Mouse (Mus musculus): ENCODE measurements around the gene Abcc9.

Abcc9 gene

DNA sequence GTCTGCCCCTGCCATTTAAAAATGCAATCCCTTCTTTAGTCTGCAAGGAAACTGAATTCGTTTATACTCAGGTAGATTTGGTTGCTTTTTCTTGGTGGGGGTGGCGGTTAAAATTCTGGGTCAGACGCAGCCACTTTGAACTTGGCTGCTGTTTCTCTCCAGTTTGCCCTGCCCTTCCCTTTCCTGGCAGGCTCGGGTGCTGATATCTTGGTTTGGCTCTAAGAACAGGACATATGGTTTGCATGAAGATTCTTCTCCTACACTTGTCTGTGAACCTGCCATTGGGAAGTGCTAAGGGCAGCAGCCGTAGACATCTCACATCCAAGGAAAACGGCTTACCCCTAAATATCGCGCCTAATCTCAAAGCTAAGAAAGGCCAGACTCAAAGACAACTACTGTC lies 89.7 kb downstream of the Abcc9 start:
- Histone ChIP-seq H3K36me3 (ENCODE audit: control insufficient read depth, insufficient read depth, low read length, poor library complexity, severe bottlenecking) (no peaks in the 10 kb centered on the region), H3K27me3 (ENCODE audit: control insufficient read depth, insufficient read depth, low read length, poor library complexity, severe bottlenecking) (no peaks in the 10 kb centered on the region)
- DNase-seq (ENCODE audit: low read depth, low spot score), result no peak

DNA sequence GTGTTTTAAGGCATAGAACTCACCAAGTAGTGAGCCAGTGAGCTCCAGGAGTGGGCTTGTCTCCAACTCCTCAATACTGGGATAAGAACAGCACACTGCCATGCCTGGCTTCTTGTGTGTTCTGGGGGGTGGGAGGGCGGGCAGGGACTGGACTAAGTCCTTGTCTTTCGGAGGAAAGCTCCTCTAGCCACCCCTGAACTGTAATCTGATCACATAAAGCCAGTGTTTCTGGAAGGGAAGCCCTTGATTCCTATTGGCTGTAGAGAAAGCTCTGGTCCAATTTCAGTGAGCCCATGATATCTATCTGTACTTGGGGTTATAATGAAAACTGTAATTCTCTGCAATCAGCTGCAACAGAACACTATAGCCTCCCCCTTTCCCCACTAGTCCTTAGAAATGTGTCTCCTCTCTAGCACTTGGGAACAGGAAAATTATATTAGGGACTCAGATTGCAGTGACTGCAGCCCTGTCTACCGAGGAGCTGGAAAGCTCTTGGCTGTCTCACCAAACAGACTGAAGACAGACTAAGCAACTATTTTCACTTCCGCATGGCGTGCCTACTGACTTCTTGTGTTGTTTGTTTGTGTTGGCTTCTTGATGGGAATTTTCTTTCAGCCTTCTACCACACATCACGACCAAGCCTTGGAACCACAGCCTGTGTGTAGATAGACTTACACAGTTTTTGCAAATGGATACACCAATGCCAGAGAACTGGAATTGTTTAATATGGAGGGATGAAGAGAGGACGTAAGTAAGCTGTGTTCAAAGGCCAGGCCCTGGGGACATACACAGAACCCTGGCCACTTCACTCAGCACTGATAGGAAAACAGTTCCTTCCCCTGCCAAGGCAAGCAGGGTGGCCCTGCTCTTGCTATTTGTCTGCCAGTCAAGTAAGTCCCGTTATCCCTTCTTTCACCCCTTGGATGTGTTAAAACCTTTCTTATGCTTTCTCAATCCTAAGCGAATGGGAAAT lies 92.4 kb downstream of the Abcc9 start:
- no peak for DNase-seq (ENCODE audit: low read depth, low spot score)
- Histone ChIP-seq H3K27me3 (ENCODE audit: control insufficient read depth, insufficient read depth, low read length, poor library complexity, severe bottlenecking) (no peaks in the 10 kb centered on the region), H3K36me3 (ENCODE audit: control insufficient read depth, insufficient read depth, low read length, poor library complexity, severe bottlenecking) (no peaks in the 10 kb centered on the region)

DNA sequence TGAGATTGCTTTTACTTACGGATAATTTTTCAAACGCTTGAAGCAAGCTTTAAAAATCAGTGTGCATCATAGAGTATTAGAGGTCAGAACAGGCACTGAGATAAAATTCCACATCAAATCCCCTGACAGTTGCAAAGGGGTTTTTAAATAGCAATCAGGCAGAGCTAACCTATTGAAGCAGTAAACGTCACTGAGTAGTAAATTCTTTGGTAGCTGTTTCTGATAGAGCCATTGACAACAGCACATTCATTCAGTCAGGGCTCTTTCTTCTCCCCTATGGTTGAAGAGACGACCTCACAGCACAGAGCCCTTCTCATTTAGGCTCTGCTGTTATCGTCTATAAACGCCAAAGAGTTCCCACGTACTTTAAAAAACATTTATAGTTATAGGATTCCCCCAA lies 95.0 kb downstream of the Abcc9 start:
- Histone ChIP-seq H3K36me3 (ENCODE audit: control insufficient read depth, insufficient read depth, low read length, poor library complexity, severe bottlenecking) (no peaks in the 10 kb centered on the region), H3K27me3 (ENCODE audit: control insufficient read depth, insufficient read depth, low read length, poor library complexity, severe bottlenecking) (no peaks in the 10 kb centered on the region)
- DNase-seq (ENCODE audit: low read depth, low spot score), result no peak

DNA sequence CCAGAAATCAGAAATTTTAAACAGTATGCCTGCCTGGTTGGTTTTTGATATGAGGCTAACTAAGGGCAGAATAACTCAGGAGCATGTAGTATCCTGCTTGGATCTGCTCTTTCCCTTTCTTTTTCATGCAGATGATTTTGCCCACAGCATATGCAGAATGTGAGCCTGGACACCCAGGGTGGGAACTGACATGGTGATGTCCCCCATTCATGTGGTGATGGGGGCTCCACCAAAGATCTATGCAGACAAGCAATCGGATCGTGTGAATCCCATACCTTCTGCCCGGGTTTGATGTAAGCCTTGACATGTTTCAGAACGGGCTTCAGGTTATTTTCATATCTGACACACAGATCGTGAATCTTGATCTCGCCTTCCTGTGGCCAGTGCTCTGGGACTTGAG lies 99.3 kb downstream of the Abcc9 start:
- Histone ChIP-seq H3K27me3 (ENCODE audit: control insufficient read depth, insufficient read depth, low read length, poor library complexity, severe bottlenecking) (no peaks in the 10 kb centered on the region), H3K36me3 (ENCODE audit: control insufficient read depth, insufficient read depth, low read length, poor library complexity, severe bottlenecking) (no peaks in the 10 kb centered on the region)
- DNase-seq (ENCODE audit: low read depth, low spot score), result no peak

DNA sequence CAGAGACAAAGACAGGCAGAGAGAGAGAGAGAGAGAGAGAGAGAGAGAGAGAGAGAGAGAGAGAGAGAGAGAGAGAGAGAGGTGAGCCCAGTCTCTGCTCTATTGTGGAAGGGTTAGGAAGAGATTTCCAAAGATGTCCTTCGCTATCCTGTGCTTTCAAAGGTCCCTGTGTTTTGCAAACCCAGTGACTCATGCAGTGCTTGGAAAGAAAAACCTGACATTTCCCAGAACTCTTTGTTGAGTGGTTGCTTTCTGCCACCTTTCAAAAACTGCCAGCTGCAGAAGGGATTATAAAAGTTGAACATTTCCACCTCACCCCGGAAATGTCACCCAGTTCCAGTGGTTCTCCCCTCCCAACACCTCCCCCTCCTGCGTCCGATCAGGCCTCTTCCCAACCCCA lies 123.3 kb downstream of the Abcc9 start:
- no peaks in the 10 kb centered on the region for H3K36me3 ChIP-seq (ENCODE audit: control insufficient read depth, insufficient read depth, low read length, poor library complexity, severe bottlenecking)
- no peaks in the 10 kb centered on the region for H3K27me3 ChIP-seq (ENCODE audit: control insufficient read depth, insufficient read depth, low read length, poor library complexity, severe bottlenecking)
- no peak for DNase-seq (ENCODE audit: low read depth, low spot score)

DNA sequence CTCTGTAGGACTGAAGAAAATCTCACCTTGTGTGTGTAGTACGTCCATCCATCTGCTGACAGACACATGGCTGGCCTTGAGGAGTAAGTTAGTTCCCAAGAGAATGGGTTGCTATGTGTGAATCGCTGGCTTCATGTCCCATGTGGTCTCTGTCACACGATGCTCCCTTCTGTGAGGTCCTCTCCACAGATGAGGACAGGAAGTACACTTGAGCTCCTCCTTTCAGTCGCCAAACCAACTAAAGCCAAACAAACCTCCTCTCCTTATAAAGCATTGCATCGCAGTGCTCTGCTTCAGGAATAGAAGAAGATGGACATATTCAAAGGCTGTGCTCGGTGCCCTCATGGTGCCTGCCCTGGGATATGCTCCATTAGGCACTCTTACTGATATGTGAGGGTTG lies 124.3 kb downstream of the Abcc9 start:
- no peak for DNase-seq (ENCODE audit: low read depth, low spot score)
- H3K27me3 ChIP-seq (ENCODE audit: control insufficient read depth, insufficient read depth, low read length, poor library complexity, severe bottlenecking), result no peaks in the 10 kb centered on the region
- no peaks in the 10 kb centered on the region for H3K36me3 ChIP-seq (ENCODE audit: control insufficient read depth, insufficient read depth, low read length, poor library complexity, severe bottlenecking)

DNA sequence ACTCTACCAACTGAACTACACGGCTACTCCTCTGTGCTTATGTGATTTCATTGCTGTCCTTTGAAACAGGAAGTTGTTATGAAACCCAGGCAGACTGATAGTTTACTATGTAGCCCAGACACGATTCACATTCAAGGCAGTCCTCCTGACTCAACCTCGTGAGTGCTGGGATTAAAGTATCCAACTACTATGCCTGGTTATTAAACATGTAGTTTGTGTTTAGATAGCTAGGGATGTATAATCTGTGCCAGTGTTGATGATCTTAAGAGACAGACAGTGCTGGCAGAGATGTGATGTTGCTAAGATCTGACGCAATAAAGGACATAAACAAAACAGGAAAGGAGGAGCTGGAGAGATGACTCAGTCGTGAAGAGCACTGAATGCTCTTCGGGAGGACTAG lies 129.2 kb downstream of the Abcc9 start:
- H3K27me3 ChIP-seq (ENCODE audit: control insufficient read depth, insufficient read depth, low read length, poor library complexity, severe bottlenecking), result peaks cover 3% of the 10 kb centered on the region; the same call in 1 of the 2 replicates
- H3K36me3 ChIP-seq (ENCODE audit: control insufficient read depth, insufficient read depth, low read length, poor library complexity, severe bottlenecking), result no peaks in the 10 kb centered on the region
- no peak for DNase-seq (ENCODE audit: low read depth, low spot score)

DNA sequence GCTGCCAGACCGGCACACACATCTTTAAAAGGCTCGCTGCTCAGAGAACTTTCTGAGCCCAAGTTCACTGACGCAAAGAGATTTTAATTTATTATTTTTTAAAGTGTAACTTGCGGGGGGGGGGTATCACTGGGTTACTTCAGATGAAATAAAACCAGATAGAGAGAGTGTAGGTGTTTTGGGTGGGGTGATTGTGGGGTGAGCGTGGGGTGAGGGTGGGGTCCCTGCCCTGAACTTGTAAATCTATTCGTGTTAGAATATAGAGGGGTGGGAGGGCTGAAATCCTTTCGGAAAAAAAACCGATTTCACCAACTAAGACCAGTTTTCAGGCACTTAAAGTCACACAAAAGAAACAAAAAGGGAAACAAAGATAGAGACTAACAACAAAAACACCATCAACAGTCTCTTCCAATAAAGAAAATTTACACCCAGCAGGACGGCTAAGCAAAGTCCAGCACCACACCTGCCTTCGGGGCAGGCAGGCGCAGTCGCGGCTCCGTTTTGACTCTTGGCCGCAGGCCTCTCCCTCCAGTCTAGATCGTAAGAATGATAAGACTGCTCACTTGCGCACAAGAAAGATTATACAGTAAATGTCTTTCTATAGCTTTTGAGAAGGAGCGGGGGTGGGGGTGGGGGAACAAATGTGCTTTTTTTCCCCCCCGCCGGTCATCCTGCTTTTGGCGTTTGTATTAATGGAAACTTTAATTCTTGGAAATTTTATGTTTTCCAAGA lies 130.3 kb downstream of the Abcc9 start:
- DNase-seq (ENCODE audit: low read depth, low spot score), result no peak
- peaks cover 3% of the 10 kb centered on the region; the same call in 1 of the 2 replicates for H3K27me3 ChIP-seq (ENCODE audit: control insufficient read depth, insufficient read depth, low read length, poor library complexity, severe bottlenecking)
- H3K36me3 ChIP-seq (ENCODE audit: control insufficient read depth, insufficient read depth, low read length, poor library complexity, severe bottlenecking), result no peaks in the 10 kb centered on the region

DNA sequence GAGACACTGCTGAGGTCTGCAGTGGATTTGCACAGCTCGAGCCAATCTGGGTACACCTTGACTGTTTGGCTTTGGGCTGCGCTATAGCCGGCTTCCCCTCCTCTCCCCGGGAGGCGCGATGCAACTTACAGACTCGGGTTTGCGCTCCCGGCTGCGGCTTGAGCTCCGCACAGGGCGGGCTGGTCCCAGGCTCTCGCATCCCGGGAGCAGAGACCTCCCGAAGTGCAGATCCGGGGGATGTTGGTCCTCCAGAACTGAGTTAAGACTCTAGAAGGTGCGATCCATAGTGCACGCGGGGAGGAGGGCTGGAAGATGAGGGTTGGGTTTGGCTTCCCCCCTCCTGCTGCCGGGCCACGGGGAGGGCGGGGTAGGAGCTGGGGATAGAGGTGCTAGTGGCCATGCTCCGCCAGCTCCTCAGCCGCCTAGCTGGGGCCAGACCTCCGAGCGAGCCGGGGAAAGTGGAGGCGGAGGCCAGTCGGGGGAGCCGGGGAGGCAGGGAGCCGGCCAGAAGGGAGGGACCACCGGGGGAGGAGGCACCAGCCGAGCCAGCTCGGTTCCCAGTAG lies 131.0 kb downstream of the Abcc9 start, which contains the start of gene Kcnj8:
TSS of gene Kcnj8 (minus strand) at position 560 of the 564 bp plus-strand sequence.
- DNase-seq (ENCODE audit: low read depth, low spot score), result no peak
- H3K36me3 ChIP-seq (ENCODE audit: control insufficient read depth, insufficient read depth, low read length, poor library complexity, severe bottlenecking), result no peaks in the 10 kb centered on the region
- H3K27me3 ChIP-seq (ENCODE audit: control insufficient read depth, insufficient read depth, low read length, poor library complexity, severe bottlenecking), result peaks cover 3% of the 10 kb centered on the region; the same call in 1 of the 2 replicates

DNA sequence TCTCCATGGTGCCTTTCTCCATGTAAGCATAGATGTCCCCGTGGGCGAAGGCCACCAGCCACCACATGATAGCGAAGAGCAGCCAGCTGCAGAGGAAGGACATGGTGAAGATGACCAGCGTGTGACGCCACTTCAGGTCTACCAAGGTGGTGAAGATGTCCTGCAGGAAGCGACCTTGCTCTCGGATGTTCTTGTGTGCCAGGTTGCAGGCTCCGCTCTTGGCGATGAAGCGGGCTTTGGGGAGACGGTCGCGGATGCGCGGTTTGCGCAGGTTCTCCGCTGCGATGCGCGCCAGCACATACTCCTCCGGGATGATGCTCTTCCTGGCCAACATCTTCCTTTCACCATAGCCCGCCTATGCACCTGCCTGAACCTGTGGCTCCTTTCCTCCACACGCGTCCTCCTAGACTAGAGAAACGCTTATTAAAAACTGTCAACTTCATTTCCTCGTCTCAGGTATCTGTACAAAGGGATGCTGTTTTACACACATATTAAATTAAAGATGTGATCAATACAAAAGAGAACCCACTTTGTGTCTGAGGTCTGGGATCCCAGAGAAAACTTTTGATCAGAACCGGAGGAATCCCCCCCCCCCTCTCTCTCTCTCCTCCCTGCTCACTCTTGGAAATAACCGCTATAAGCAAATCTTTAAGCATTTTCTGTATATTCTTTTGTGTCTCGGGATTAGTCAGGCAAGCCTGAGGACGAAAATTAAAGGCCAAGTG lies 131.9 kb downstream of the Abcc9 start:
- DNase-seq (ENCODE audit: low read depth, low spot score), result no peak
- no peaks in the 10 kb centered on the region for H3K36me3 ChIP-seq (ENCODE audit: control insufficient read depth, insufficient read depth, low read length, poor library complexity, severe bottlenecking)
- peaks cover 3% of the 10 kb centered on the region; the same call in 1 of the 2 replicates for H3K27me3 ChIP-seq (ENCODE audit: control insufficient read depth, insufficient read depth, low read length, poor library complexity, severe bottlenecking)

DNA sequence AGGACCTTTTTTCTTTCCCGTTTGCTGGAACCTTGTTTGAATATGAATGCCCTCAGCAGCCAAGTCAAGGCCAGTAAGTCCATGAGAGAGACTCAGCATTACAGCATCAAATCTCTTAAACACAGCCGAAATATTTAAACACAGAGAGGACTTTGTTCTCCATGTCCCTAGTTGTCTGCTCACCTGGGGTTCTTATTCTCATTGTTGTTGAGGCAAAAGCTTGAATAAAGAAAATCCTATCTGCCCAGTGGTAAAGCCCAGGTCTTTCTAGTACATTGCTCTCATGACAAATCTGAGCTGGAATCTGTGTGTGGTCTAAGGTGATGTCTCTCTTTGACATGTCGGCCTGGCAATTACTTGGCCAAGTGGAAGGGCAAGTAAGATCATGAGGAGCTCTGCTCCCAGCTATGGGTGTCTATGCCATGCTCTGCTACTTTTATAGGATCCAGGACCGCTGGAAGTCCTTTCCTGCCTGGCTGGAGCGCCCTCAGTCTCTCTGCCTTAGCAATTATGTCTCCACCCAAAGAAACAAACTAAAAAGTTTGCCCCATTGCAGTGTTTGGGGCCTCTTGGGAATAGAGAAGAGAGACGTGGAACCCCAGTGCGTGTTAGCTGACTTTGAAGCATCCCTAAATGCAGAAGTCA lies 133.3 kb downstream of the Abcc9 start:
- Histone ChIP-seq H3K36me3 (ENCODE audit: control insufficient read depth, insufficient read depth, low read length, poor library complexity, severe bottlenecking) (no peaks in the 10 kb centered on the region), H3K27me3 (ENCODE audit: control insufficient read depth, insufficient read depth, low read length, poor library complexity, severe bottlenecking) (peaks cover 3% of the 10 kb centered on the region; the same call in 1 of the 2 replicates)
- DNase-seq (ENCODE audit: low read depth, low spot score), result no peak

DNA sequence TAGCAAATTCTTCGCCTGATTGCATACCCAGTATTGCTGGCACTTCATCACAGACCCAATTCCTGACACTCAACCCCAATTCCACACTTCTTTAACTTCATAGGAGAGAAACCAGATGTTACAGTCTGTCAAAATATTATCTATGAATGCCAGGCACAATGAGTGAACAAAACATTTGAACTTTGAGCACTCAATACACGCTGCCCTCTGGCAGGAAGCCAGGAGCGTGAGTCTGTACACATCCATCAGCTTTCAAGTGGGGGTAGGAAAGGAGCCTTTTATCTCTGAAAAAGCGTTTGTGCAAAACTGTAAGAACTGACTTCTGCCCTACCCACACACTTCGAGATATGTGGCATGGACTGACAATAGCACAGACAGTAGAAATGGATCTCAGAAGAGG lies 134.7 kb downstream of the Abcc9 start:
- Histone ChIP-seq H3K27me3 (ENCODE audit: control insufficient read depth, insufficient read depth, low read length, poor library complexity, severe bottlenecking) (peaks cover 3% of the 10 kb centered on the region; the same call in 1 of the 2 replicates), H3K36me3 (ENCODE audit: control insufficient read depth, insufficient read depth, low read length, poor library complexity, severe bottlenecking) (no peaks in the 10 kb centered on the region)
- DNase-seq (ENCODE audit: low read depth, low spot score), result no peak

DNA sequence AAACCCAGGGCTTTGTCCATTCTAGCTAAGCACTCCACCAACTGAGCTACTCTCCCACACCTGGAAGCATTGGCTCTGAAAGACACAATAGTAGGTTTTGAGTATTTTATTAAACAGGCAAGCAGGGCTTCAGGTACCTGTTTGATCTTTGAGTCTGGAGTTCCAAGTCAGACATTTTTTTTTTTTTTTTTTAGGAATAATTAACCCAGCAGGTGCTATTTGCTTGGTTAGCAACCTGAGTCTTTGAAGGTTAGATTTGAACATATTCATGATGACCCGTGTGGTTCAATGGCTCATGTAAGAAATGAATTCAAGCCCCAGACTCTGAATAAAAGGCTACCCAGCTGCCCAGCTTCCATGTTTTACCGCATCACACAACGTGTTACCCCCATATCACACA lies 137.4 kb downstream of the Abcc9 start:
- no peaks in the 10 kb centered on the region for H3K36me3 ChIP-seq (ENCODE audit: control insufficient read depth, insufficient read depth, low read length, poor library complexity, severe bottlenecking)
- no peaks in the 10 kb centered on the region for H3K27me3 ChIP-seq (ENCODE audit: control insufficient read depth, insufficient read depth, low read length, poor library complexity, severe bottlenecking)
- no peak for DNase-seq (ENCODE audit: low read depth, low spot score)

DNA sequence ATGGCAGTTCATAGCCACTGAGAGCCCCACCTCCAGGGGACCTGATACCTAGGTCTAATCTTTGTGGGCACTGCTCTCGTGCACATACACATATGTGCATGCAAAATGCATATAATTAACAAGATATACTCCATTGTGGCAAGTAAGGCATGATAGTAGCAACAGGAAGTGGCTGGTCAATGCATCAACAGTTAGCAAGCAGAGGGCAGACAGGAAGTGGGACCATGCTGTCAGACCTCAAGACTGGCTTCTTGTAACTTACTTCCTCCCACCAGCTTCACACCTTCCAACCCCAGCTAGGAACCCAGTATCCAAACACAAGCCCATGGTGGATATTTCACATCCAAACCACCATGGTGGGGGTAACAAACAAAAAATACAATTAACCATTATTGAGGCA lies 141.0 kb downstream of the Abcc9 start:
- no peak for DNase-seq (ENCODE audit: low read depth, low spot score)
- no peaks in the 10 kb centered on the region for H3K36me3 ChIP-seq (ENCODE audit: control insufficient read depth, insufficient read depth, low read length, poor library complexity, severe bottlenecking)
- H3K27me3 ChIP-seq (ENCODE audit: control insufficient read depth, insufficient read depth, low read length, poor library complexity, severe bottlenecking), result no peaks in the 10 kb centered on the region

All from splenic B cell, adult 2 months (primary cell).